Mouse (Mus musculus): ENCODE measurements around the gene C1ql4.

The C1ql4 gene

GRCm38 (mm10) chr15:99065557-99066165 is 22.0 kb downstream of the C1ql4 start:
- POLR2A ChIA-PET, result interaction anchor here in 3 of 4 experiments (0.6 to 1.5 kb wide), 6 partner anchors 8 to 45 kb away, joined by 3 to 7 read pairs (median 3); partner anchors contain the start of genes Troap (in 2 of the 3), Prph (in 1 of the 3) and Tuba1c (in 1 of the 3)

GRCm38 (mm10) chr15:99056332-99056731 is 31.3 kb downstream of the C1ql4 start:
- POLR2A ChIA-PET, result interaction anchor here (0.5 to 6.0 kb wide), 18 partner anchors 12 to 1366 kb away, joined by 3 to 48 read pairs (median 6); partner anchors contain the start of genes Tuba1c (in 3 of the 4), C1ql4 (in 1 of the 4), Dnajc22 (in 1 of the 4) and Gm49450 (in 1 of the 4)
- CTCF ChIA-PET, result interaction anchor here (0.5 to 3.8 kb wide), 31 partner anchors 9 to 597 kb away, joined by 3 to 24 read pairs (median 5); partner anchors contain the start of genes C1ql4 (in 2 of the 4), Dnajc22 (in 2 of the 4), Prpf40b (in 1 of the 4) and Troap (in 1 of the 4)

More at GRCm38 (mm10) chr15:99065557-99066165, 22.0 kb downstream of the C1ql4 start:
- CTCF ChIA-PET, result interaction anchor here in 2 of 4 experiments (0.5 to 2.0 kb wide), 12 partner anchors 9 to 351 kb away, joined by 3 to 8 read pairs (median 4); partner anchors contain the start of genes Dnajc22 (in 1 of the 2) and Prph (in 1 of the 2)

- POLR2A ChIA-PET, result interaction anchor here (0.5 to 6.0 kb wide), 38 partner anchors 11 to 1881 kb away, joined by 3 to 48 read pairs (median 5); partner anchors contain the start of genes Tuba1c (in 4 of the 4), Dnajc22 (in 2 of the 4), Troap (in 2 of the 4) and C1ql4 (in 1 of the 4)
Observed at GRCm38 (mm10) chr15:99055511-99055961, 32.1 kb downstream of the C1ql4 start.

DNA sequence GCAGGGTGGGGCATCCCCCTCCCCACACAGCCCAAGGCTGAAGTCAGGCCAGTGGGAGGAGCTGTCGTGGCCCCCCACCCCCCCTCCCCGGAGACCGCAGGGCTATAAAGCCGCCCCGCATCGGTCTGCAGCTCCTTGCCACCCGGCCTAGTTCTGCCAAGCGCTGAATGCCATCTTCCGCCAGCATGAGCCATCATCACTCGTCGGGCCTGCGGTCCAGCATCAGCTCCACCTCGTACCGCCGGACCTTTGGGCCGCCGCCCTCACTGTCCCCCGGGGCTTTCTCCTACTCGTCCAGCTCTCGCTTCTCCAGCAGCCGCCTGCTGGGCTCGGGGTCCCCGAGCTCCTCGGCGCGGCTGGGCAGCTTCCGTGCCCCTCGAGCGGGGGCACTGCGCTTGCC is 32.6 kb downstream of the C1ql4 start, which contains the start of gene Prph:
Gene Prph, plus strand, starts transcription at position 135 of the 400 bp plus-strand sequence.
- POLR2A ChIA-PET, result interaction anchor here (0.7 to 6.0 kb wide), 38 partner anchors 10 to 403 kb away, joined by 3 to 48 read pairs (median 5); partner anchors contain the start of genes Tuba1c (in 3 of the 4), Dnajc22 (in 2 of the 4), Troap (in 2 of the 4) and C1ql4 (in 1 of the 4)
- CTCF ChIA-PET, result interaction anchor here (0.5 to 3.8 kb wide), 36 partner anchors 9 to 362 kb away, joined by 3 to 24 read pairs (median 6); partner anchors contain the start of genes C1ql4 (in 2 of the 4), Dnajc22 (in 2 of the 4), Troap (in 2 of the 4) and Tuba1c (in 1 of the 4)

More at GRCm38 (mm10) chr15:99055511-99055961, 32.1 kb downstream of the C1ql4 start:
- CTCF ChIA-PET, result interaction anchor here (0.5 to 3.8 kb wide), 39 partner anchors 10 to 361 kb away, joined by 3 to 24 read pairs (median 5); partner anchors contain the start of genes C1ql4 (in 2 of the 4), Dnajc22 (in 2 of the 4), Troap (in 2 of the 4) and Prpf40b (in 1 of the 4)

DNA sequence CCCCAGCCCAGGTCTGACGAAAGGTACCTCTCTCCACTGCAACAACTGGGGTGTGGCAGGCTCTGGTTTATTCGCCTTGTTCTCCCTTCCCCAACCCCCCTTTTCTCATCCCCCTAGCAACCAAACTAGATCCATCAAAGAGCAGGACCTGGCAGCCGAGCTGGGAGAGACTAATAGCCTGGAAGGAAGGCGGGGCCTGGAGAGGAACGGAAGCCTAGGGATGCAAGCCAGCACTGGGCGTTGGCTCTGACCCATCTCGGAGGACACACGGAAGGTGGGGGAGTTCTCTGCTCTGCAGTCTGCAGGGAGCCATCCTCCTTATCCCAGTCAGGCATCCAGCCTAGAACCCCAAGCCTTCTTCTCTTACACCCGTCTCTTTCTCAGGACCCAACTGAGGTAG is 34.2 kb downstream of the C1ql4 start:
- POLR2A ChIA-PET, result interaction anchor here (0.5 to 6.0 kb wide), 24 partner anchors 9 to 389 kb away, joined by 3 to 48 read pairs (median 5); partner anchors contain the start of genes Tuba1c (in 2 of the 4), Dnajc22 (in 1 of the 4) and Troap (in 1 of the 4)
- CTCF ChIA-PET, result interaction anchor here in 3 of 4 experiments (0.6 to 2.2 kb wide), 21 partner anchors 9 to 768 kb away, joined by 3 to 20 read pairs (median 4); partner anchors contain the start of gene Fkbp11 (in 1 of the 3)

- POLR2A ChIA-PET, result interaction anchor here in 3 of 4 experiments (0.6 to 3.9 kb wide), 27 partner anchors 9 to 629 kb away, joined by 3 to 31 read pairs (median 4); partner anchors contain the start of genes Tuba1c (in 3 of the 3), Troap (in 2 of the 3) and C1ql4 (in 1 of the 3)
- CTCF ChIA-PET, result interaction anchor here (0.5 to 4.5 kb wide), 84 partner anchors 7 to 1743 kb away, joined by 3 to 70 read pairs (median 4); partner anchors contain the start of genes Troap (in 3 of the 4), C1ql4 (in 2 of the 4), Dnajc22 (in 2 of the 4) and Tuba1c (in 2 of the 4)
Observed at GRCm38 (mm10) chr15:99049473-99050253, 38.0 kb downstream of the C1ql4 start.

DNA sequence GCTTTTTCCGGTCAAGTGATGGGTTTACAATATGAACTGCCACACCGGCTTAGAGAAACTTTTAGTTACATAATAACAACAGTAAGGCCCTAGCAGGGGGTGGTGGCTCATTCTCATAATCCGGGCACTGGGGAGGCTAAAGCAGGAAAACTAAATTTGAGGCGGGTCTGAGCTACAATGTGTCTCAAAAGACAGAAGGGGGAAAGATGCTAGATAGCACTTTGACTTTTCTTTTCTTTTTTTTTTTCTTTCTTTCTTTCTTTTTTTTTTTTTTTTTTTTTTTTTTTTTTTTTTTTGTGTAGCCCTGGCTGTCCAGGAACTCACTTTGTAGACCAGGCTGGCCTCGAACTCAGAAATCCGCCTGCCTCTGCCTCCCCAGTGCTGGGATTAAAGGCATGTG is 41.9 kb downstream of the C1ql4 start:
- CTCF ChIA-PET, result interaction anchor here in 3 of 4 experiments (0.6 to 1.9 kb wide), 7 partner anchors 10 to 420 kb away, joined by 3 to 9 read pairs (median 6); partner anchors contain the start of gene Prph (in 1 of the 3)
- POLR2A ChIA-PET, result interaction anchor here (0.6 to 10.1 kb wide), 12 partner anchors 10 to 381 kb away, joined by 3 to 226 read pairs (median 4); partner anchors contain the start of genes Tuba1c (in 2 of the 4) and Tuba1b (in 1 of the 4)

GRCm38 (mm10) chr15:99044854-99045253 is 42.8 kb downstream of the C1ql4 start:
- POLR2A ChIA-PET, result interaction anchor here (0.6 to 10.1 kb wide), 19 partner anchors 8 to 526 kb away, joined by 3 to 226 read pairs (median 5); partner anchors contain the start of genes Tuba1c (in 4 of the 4), Tuba1b (in 2 of the 4), Gm49450 (in 1 of the 4) and Prph (in 1 of the 4)
- CTCF ChIA-PET, result interaction anchor here (0.6 to 1.9 kb wide), 16 partner anchors 9 to 371 kb away, joined by 3 to 8 read pairs (median 4); partner anchors contain the start of gene Tuba1c (in 1 of the 4)

DNA sequence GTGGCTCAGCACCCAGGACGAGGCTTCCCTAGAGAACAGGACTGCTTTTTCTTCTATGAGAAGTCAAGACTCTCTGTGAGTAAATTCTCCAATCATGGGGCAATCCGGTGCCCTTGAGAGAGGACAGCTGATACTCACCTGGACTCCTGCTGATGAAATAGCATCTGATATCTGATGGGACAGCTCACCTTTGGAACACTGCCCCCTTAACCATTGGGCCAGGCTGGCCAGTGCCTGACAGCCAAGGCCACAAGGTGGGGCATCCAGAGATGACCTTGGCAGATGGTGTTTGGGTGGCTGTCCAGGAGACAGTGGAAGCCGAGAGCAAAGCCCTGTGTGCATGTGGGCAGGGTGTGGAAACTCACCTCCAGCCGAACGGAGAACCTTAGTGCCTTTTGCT is 45.3 kb downstream of the C1ql4 start:
- CTCF ChIA-PET, result interaction anchor here in 3 of 4 experiments (0.7 to 3.6 kb wide), 7 partner anchors 13 to 485 kb away, joined by 3 to 46 read pairs (median 18); partner anchors contain the start of genes Faim2 (in 1 of the 3), Prph (in 1 of the 3) and Tuba1c (in 1 of the 3)
- POLR2A ChIA-PET, result interaction anchor here in 3 of 4 experiments (0.9 to 10.1 kb wide), 10 partner anchors 12 to 109 kb away, joined by 3 to 226 read pairs (median 8); partner anchors contain the start of genes Tuba1c (in 3 of the 3) and Prph (in 1 of the 3)

GRCm38 (mm10) chr15:99040920-99041856 is 46.4 kb downstream of the C1ql4 start:
- CTCF ChIA-PET, result interaction anchor here (0.5 to 3.6 kb wide), 43 partner anchors 9 to 1697 kb away, joined by 3 to 46 read pairs (median 6); partner anchors contain the start of genes Prph (in 3 of the 4), Tuba1c (in 3 of the 4), C1ql4 (in 2 of the 4) and Dnajc22 (in 1 of the 4)
- POLR2A ChIA-PET, result interaction anchor here (0.6 to 10.1 kb wide), 36 partner anchors 8 to 362 kb away, joined by 3 to 226 read pairs (median 5); partner anchors contain the start of genes Tuba1c (in 4 of the 4), Prph (in 2 of the 4), Troap (in 2 of the 4) and Tuba1b (in 1 of the 4)

DNA sequence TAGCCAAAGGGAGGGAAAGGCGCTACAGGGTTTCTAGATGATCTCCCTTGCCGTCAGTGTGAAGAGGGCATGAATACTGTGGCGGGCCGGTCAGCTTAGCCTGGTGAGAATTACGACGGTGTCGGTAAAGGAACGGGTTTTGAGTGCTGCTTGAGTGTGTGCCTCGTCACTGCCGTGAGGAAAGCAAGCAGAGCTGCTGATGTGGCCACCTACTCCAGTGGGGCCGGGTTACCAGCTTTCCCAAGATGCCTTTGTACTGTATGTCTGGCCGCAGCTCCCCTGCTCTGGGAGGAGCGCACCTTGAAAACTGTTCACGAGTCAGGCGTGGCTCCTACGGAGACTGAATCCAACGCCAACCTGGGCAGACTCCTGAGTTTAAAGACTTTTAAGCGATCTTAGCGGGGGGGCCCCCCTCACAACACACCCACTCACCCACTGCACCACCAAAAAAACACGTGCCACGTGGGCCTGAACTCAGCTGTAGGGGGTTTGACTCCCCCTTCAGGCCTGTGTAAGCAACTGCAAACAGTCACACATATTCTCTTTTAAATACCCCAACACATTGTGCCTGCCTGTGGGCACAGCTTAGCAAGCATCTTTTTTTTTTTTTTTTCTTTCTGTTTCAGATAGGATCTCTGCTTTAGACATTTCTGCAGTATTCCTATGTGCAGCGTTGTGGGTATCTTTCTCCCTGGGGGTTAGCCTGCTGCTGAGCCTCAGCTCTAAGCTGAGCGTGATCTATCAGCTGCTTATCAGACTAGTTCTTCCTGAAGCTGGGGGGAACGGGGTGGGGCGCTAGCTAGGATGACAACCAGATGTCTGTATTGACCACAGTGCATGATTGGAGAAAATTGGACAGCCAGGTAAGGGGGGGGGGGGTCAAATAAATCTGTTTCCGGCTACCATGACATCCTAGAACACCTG is 47.4 kb downstream of the C1ql4 start:
- ChIA-PET POLR2A (interaction anchor here (0.6 to 10.1 kb wide), 62 partner anchors 9 to 363 kb away, joined by 3 to 226 read pairs (median 4); partner anchors contain the start of genes Tuba1c (in 4 of the 4), Prph (in 3 of the 4), Troap (in 2 of the 4) and Dnajc22 (in 1 of the 4)), CTCF (interaction anchor here (0.5 to 3.6 kb wide), 67 partner anchors 10 to 1696 kb away, joined by 3 to 46 read pairs (median 4); partner anchors contain the start of genes Tuba1c (in 4 of the 4), Prph (in 3 of the 4), C1ql4 (in 2 of the 4) and Dnajc22 (in 2 of the 4))

- CTCF ChIA-PET, result interaction anchor here (0.6 to 3.6 kb wide), 32 partner anchors 9 to 419 kb away, joined by 3 to 46 read pairs (median 10); partner anchors contain the start of genes Tuba1c (in 4 of the 4), Prph (in 2 of the 4), Dnajc22 (in 1 of the 4) and Nckap5l (in 1 of the 4)
Observed at GRCm38 (mm10) chr15:99039306-99039705, 48.3 kb downstream of the C1ql4 start.

GRCm38 (mm10) chr15:99038797-99039196 is 48.8 kb downstream of the C1ql4 start:
- ChIA-PET POLR2A (interaction anchor here (1.1 to 10.1 kb wide), 17 partner anchors 8 to 189 kb away, joined by 3 to 226 read pairs (median 9); partner anchors contain the start of genes Tuba1c (in 4 of the 4), Prph (in 1 of the 4) and Troap (in 1 of the 4)), CTCF (interaction anchor here (1.0 to 3.6 kb wide), 15 partner anchors 8 to 60 kb away, joined by 3 to 46 read pairs (median 24); partner anchors contain the start of gene Tuba1c (in 3 of the 4))

More at GRCm38 (mm10) chr15:99039306-99039705, 48.3 kb downstream of the C1ql4 start:
- POLR2A ChIA-PET, result interaction anchor here (0.6 to 10.1 kb wide), 40 partner anchors 9 to 225 kb away, joined by 3 to 226 read pairs (median 7); partner anchors contain the start of genes Tuba1c (in 4 of the 4), Prph (in 3 of the 4), Troap (in 2 of the 4) and Dnajc22 (in 1 of the 4)
